ENCODE assay signal across 15 mouse cellular contexts in genomic region chr2:65232756-65233535, GRCm38 (mm10). TPM values are rescaled to one million over a fixed set of nuclear protein-coding genes. Genes with fewer than 3 reads are reported as not detected.
DNase-seq lines count a peak whose midpoint lies in the region; ATAC-seq and TF ChIP-seq lines count a peak whose summit lies in the region.
"Had no signal": no experiment of that assay in that cellular context is flagged by ENCODE, and none has a peak within 500 bp of the region (broad histone marks: within the 10 kb centered on the region; RNA-seq: fewer than 3 reads in every experiment).

No protein-coding gene starts in this region.

- WGBS in heart, adult 2 months: 56% methylated on average over 15 of the region's 15 CpGs

- intact Hi-C loops in heart, adult 2 months (cut with DNase I): no loop called here
- intact Hi-C loops in heart, postnatal 25 days (cut with DNase I): no loop called here

- peaks cover 15% of the 10 kb centered on the region for H3K4me1 ChIP-seq in heart, adult 2 months (ENCODE audit: control insufficient read depth, insufficient read depth, low read length)

- no peak for ATAC-seq in megakaryocyte progenitor cell, adult 5-6 weeks (replicated peaks; ENCODE audit: poor library complexity)
- ATAC-seq: forebrain, postnatal 0 days had no signal

- H3K9ac ChIP-seq in heart, adult 2 months (ENCODE audit: low read depth, low read length): peak overlapping the region; percentile 34; the same call in 1 of the 2 replicates
- H3K9ac ChIP-seq: forebrain, postnatal 0 days had no signal

- no peak for DNase-seq in heart, adult 2 months
- DNase-seq in heart, postnatal 25 days (ENCODE audit: low spot score): no peak
- peak; percentile 40 for DNase-seq in urinary bladder, postnatal 25 days (ENCODE audit: low spot score)
- DNase-seq in urinary bladder, postnatal 4 days (ENCODE audit: low spot score in 2 of 2): no peak
- peak; percentile 61 for DNase-seq in kidney, postnatal 25 days
- DNase-seq in layer of hippocampus, postnatal 10 days (ENCODE audit: low spot score in 2 of 2): no peak
- DNase-seq in layer of hippocampus, adult 18-20 months (ENCODE audit: low spot score in 2 of 2): no peak
- DNase-seq: cerebellum, adult 18-20 months; embryo, embryonic 11 days; forebrain, postnatal 0 days; gastrocnemius, postnatal 10 days; layer of hippocampus, postnatal 36 days; right cerebral cortex, adult 18-20 months had no signal

- TF ChIP-seq EP300 in heart, adult 2 months (IDR thresholded peaks at IDR 0.05; ENCODE audit: insufficient read depth, low read depth, low read length): no peak

- H3K27me3 ChIP-seq in heart, adult 2 months (ENCODE audit: control insufficient read depth, insufficient read depth, low read length): no peaks in the 10 kb centered on the region

- TF ChIP-seq CTCF in heart, adult 2 months (IDR thresholded peaks at IDR 0.05): no peak

- peak overlapping the region; percentile 10; the same call in 1 of the 2 replicates for H3K27ac ChIP-seq in heart, adult 2 months

- H3K4me3 ChIP-seq in heart, adult 2 months: no peak overlapping the region
- H3K4me3 ChIP-seq: erythroblast, embryonic 14.5 days had no signal

- H3K79me2 ChIP-seq in heart, adult 2 months (replicated peaks; ENCODE audit: control insufficient read depth, insufficient read depth, low read length): peaks cover 5% of the 10 kb centered on the region; the same call in 1 of the 2 replicates

- H3K36me3 ChIP-seq in heart, adult 2 months (ENCODE audit: control insufficient read depth, insufficient read depth, low read length): peaks cover 26% of the 10 kb centered on the region

- TF ChIP-seq POLR2A in heart, adult 2 months (IDR thresholded peaks at IDR 0.05; ENCODE audit: insufficient read depth, low read depth, low read length): no peak

RNA-seq across cellular contexts. Expression of gene Cobll1, which starts 6.3 kb away (rescaled TPM):
- 10 to 100 TPM; 53.3 to 76.8 TPM for total RNA-seq in heart, adult 2 months (2021)
- 19.3 and 35.1 TPM in 2 replicates for polyA plus RNA-seq in heart, adult 2 months (2012; rRNA removed)
- total RNA-seq in heart, postnatal 25 days (2021): 10 to 100 TPM; 56.6 to 61.6 TPM
- 10 to 100 TPM; 10.6 to 12.1 TPM for total RNA-seq in layer of hippocampus, postnatal 10 days (2021)
- 1.9 and 3.9 TPM in 2 replicates for total RNA-seq in megakaryocyte progenitor cell, adult 5-6 weeks (2015)
- total RNA-seq in megakaryocyte progenitor cell, adult 5-6 weeks (2017): 1.6 and 2.2 TPM in 2 replicates
- 1 to 10 TPM; 7.3 to 7.5 TPM for total RNA-seq in layer of hippocampus, adult 18-20 months (2021)
- polyA plus RNA-seq: erythroblast, embryonic 14.5 days had no signal

Comparison
In these comparisons a context has a peak if more than half of its experiments do, and no peak if none do; other contexts are left out.
1. DNase-seq: peak in urinary bladder, postnatal 25 days (single experiment) and kidney, postnatal 25 days (2 of 2); none in heart, adult 2 months (0 of 2), heart, postnatal 25 days (single experiment), urinary bladder, postnatal 4 days (0 of 2), layer of hippocampus, postnatal 10 days (0 of 2) and layer of hippocampus, adult 18-20 months (0 of 2).
2. RNA of gene Cobll1, which starts 6.3 kb away (total RNA-seq): 53.3 to 76.8 TPM in heart, adult 2 months and 56.6 to 61.6 TPM in heart, postnatal 25 days; 10.6 to 12.1 TPM in layer of hippocampus, postnatal 10 days, 7.3 to 7.5 TPM in layer of hippocampus, adult 18-20 months and 1.6 to 3.9 TPM in megakaryocyte progenitor cell, adult 5-6 weeks; every median in the first group is over 4 times any median in the second.